Mouse (Mus musculus) thymus, adult 2 months (tissue): ENCODE data around the gene Kif1b.

Experiments used
- CTCF ChIP-seq: fragments of 200-500 bp; IDR thresholded peaks from 2 replicates; pipeline ENCODE4 v1.5.1; 2012; ENCODE audit warnings: mild to moderate bottlenecking, control low read depth, low read length, moderate library complexity, borderline replicate concordance; ENCODE audit not compliant: control insufficient read depth, poor library complexity, insufficient read depth; ENCODE audit errors: extremely low read depth
- POLR2A ChIP-seq: fragments of 200-500 bp; IDR thresholded peaks from 2 replicates; pipeline ENCODE4 v1.6.1; 2012; ENCODE audit warnings: mild to moderate bottlenecking, low read length, control low read depth, moderate library complexity; ENCODE audit not compliant: control insufficient read depth, poor library complexity, insufficient read depth; ENCODE audit errors: extremely low read depth

DNA sequence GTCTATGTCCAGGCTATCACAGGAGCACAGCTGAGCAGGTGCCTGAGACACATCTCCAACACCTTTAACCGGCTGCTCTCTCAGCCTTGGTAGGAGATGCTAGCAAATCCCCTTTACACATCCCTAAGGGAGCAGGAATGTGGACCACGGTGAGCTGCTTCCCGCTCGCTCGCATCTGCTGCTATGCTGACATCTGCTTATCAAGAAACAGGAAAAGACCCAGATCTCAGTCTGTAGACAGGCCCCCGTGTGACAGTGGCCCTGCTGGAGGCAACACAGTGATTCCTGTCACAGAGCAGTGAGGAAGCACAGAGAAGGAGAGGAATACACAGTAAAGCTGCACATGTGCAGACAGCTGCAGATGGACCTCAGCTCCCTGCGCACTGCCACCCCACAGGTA, 28.8 kb upstream of the Kif1b start:
- no peak for TF ChIP-seq POLR2A
- TF ChIP-seq CTCF: no peak
